Mouse (Mus musculus): ENCODE measurements at regions not wholly inside any gene's neighbourhood (a gene's known extent, or its start where the extent isn't known, plus 50 kb on each side); places are given as distances from the start of the nearest gene placed in this dataset.

- no peak for DNase-seq (ENCODE audit: low spot score)
Observed at GRCm38 (mm10) chr13:44300611-44301010, 428.7 kb upstream of the Jarid2 start.

GRCm38 (mm10) chr13:44301215-44301614 lies 428.1 kb upstream of the Jarid2 start:
- no peak for DNase-seq (ENCODE audit: low spot score)

GRCm38 (mm10) chr13:44301936-44302335 lies 427.3 kb upstream of the Jarid2 start:
- DNase-seq (ENCODE audit: low spot score): no peak

- no peak for DNase-seq (ENCODE audit: low spot score)
Observed at GRCm38 (mm10) chr13:44305134-44305991, 423.9 kb upstream of the Jarid2 start.

- DNase-seq (ENCODE audit: low spot score): peak; percentile 50
Observed at GRCm38 (mm10) chr13:44306275-44307050, 422.8 kb upstream of the Jarid2 start.

- no peak for DNase-seq (ENCODE audit: low spot score)
Observed at GRCm38 (mm10) chr13:44308227-44308626, 421.0 kb upstream of the Jarid2 start.

- no peak for DNase-seq (ENCODE audit: low spot score)
Observed at GRCm38 (mm10) chr13:44312237-44312636, 417.0 kb upstream of the Jarid2 start.

GRCm38 (mm10) chr13:44316747-44317446 lies 412.4 kb upstream of the Jarid2 start:
- no peak for DNase-seq (ENCODE audit: low spot score)

- DNase-seq (ENCODE audit: low spot score): no peak
Observed at GRCm38 (mm10) chr13:44317596-44317995, 411.7 kb upstream of the Jarid2 start.

GRCm38 (mm10) chr13:44319101-44319500 lies 410.2 kb upstream of the Jarid2 start:
- no peak for DNase-seq (ENCODE audit: low spot score)

GRCm38 (mm10) chr13:44319511-44319910 lies 409.8 kb upstream of the Jarid2 start:
- no peak for DNase-seq (ENCODE audit: low spot score)

- no peak for DNase-seq (ENCODE audit: low spot score)
Observed at GRCm38 (mm10) chr13:44320311-44320710, 409.0 kb upstream of the Jarid2 start.

- no peak for DNase-seq (ENCODE audit: low spot score)
Observed at GRCm38 (mm10) chr13:44321009-44321596, 408.2 kb upstream of the Jarid2 start.

GRCm38 (mm10) chr13:44328416-44328815 lies 400.9 kb upstream of the Jarid2 start:
- no peak for DNase-seq (ENCODE audit: low spot score)

GRCm38 (mm10) chr13:44329161-44329560 lies 400.1 kb upstream of the Jarid2 start:
- DNase-seq (ENCODE audit: low spot score): no peak

GRCm38 (mm10) chr13:44329701-44330100 lies 399.6 kb upstream of the Jarid2 start:
- no peak for DNase-seq (ENCODE audit: low spot score)

- DNase-seq (ENCODE audit: low spot score): no peak
Observed at GRCm38 (mm10) chr13:44332716-44333240, 396.5 kb upstream of the Jarid2 start.

GRCm38 (mm10) chr13:44339061-44339741 lies 390.1 kb upstream of the Jarid2 start:
- no peak for DNase-seq (ENCODE audit: low spot score)

- no peak for DNase-seq (ENCODE audit: low spot score)
Observed at GRCm38 (mm10) chr13:44345094-44345493, 384.2 kb upstream of the Jarid2 start.

GRCm38 (mm10) chr13:44346636-44347035 lies 382.6 kb upstream of the Jarid2 start:
- no peak for DNase-seq (ENCODE audit: low spot score)

- peak; percentile 36 for DNase-seq (ENCODE audit: low spot score)
Observed at GRCm38 (mm10) chr13:44347662-44348061, 381.6 kb upstream of the Jarid2 start.

Measured in ovary, adult 18-20 months (tissue).